10 mouse cellular contexts compared by ENCODE assay signal in the genomic region with DNA sequence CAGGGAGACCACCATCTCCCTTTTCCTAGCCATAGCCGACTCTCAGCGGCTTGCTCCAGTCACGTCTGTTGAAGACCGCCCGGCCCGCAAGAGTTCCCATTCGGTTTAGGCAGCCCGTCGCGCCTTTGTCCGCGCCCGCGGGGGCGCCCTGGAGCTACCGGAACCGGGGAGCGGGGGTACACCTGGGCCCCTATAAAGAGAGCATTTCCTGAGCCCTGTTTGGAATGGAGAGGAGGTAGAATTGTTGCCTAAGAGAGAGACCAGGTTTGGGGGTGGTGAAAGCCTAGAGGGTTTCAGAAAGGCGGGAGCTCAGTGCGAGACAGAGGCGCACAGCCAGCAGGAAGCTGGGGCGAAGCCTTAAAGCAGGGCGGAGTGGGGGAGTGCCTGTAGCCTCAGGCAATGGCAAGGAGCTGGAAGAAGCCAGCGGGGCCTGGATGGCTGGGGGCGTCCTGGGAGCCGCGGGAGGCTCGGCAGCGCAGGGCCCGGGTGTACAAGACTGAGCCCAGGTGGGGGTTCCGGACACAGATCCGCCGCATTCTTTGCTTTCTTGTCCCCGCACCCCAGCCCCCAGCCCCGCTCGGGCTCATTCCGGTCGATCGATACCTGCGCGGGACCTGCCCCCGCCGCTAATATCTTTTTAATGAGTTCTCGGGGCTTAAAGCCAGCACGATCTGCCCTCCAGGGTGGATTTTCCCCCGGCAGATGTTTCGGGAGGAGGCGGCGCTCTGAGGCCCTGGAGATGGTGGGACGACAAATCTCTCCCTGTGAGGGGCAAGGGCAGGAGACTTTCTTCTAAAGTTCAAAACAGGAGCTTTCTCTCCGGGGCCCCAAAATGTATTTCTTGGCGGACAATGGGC. TPM values are rescaled to one million over a fixed set of nuclear protein-coding genes. Genes with fewer than 3 reads are reported as not detected.
DNase-seq lines count a peak whose midpoint lies in the region; ATAC-seq and TF ChIP-seq lines count a peak whose summit lies in the region.
"Had no signal": no experiment of that assay in that cellular context is flagged by ENCODE, and none has a peak within 500 bp of the region (broad histone marks: within the 10 kb centered on the region; RNA-seq: fewer than 3 reads in every experiment).

No protein-coding gene starts in this region.

- no peaks in the 10 kb centered on the region for H3K36me3 ChIP-seq in heart, embryonic 11.5 days (ENCODE audit: control insufficient read depth, insufficient read depth, low read length)
- H3K36me3 ChIP-seq in ES-E14 (ENCODE audit: control insufficient read depth, insufficient read depth, low read length, poor library complexity, severe bottlenecking) = no peaks in the 10 kb centered on the region
- H3K36me3 ChIP-seq in hindbrain, embryonic 11.5 days (ENCODE audit: control insufficient read depth, insufficient read depth, low read length) = no peaks in the 10 kb centered on the region
- H3K36me3 ChIP-seq in midbrain, embryonic 14.5 days (ENCODE audit: control insufficient read depth, insufficient read depth, low read length) = no peaks in the 10 kb centered on the region

- H3K4me1 ChIP-seq in heart, embryonic 11.5 days (ENCODE audit: control insufficient read depth, insufficient read depth, low read length) = peaks cover 15% of the 10 kb centered on the region; the same call in 1 of the 2 replicates
- H3K4me1 ChIP-seq in ES-E14 (ENCODE audit: control insufficient read depth in 2 of 2, insufficient read depth in 2 of 2, low read length in 2 of 2, poor library complexity in 1 of 2) = peaks cover 2 to 11% of the 10 kb centered on the region in 2 experiments; a peak in 3 of 4 replicates
- H3K4me1 ChIP-seq in hindbrain, embryonic 11.5 days (replicated peaks; ENCODE audit: control insufficient read depth, insufficient read depth, low read length) = peaks cover 40% of the 10 kb centered on the region
- H3K4me1 ChIP-seq in midbrain, embryonic 14.5 days (ENCODE audit: control insufficient read depth, insufficient read depth, low read length) = peaks cover 32% of the 10 kb centered on the region

- ATAC-seq in heart, embryonic 11.5 days (replicated peaks; ENCODE audit: insufficient number of reproducible peaks, low FRiP score, low TSS enrichment) = no peak
- no peak for ATAC-seq in hindbrain, embryonic 11.5 days (ENCODE audit: low FRiP score)
- no peak; the same call in 1 of the 2 replicates for ATAC-seq in midbrain, embryonic 14.5 days (ENCODE audit: low FRiP score, low TSS enrichment)
- ATAC-seq in erythroblast, adult 5-6 weeks (replicated peaks; ENCODE audit: low FRiP score, poor library complexity, severe bottlenecking) = no peak

- H3K27me3 ChIP-seq in heart, embryonic 11.5 days (ENCODE audit: control insufficient read depth, insufficient read depth, low read length) = peaks cover 96% of the 10 kb centered on the region
- peaks cover 97% of the 10 kb centered on the region for H3K27me3 ChIP-seq in hindbrain, embryonic 11.5 days (ENCODE audit: control insufficient read depth, insufficient read depth, low read length)
- peaks cover 95% of the 10 kb centered on the region for H3K27me3 ChIP-seq in midbrain, embryonic 14.5 days (ENCODE audit: control insufficient read depth, insufficient read depth, low read length)

- 2% methylated on average over 51 of the region's 52 CpGs for WGBS in heart, embryonic 11.5 days (ENCODE audit: insufficient replicate concordance)
- WGBS in hindbrain, embryonic 11.5 days = under 1% methylated on average over 52 of the region's 52 CpGs
- WGBS in midbrain, embryonic 14.5 days = under 1% methylated on average over 50 of the region's 52 CpGs

- H3K4me2 ChIP-seq in heart, embryonic 11.5 days = peak overlapping the region; percentile 46
- H3K4me2 ChIP-seq in hindbrain, embryonic 11.5 days (replicated peaks; ENCODE audit: low read depth, low read length) = peak overlapping the region; percentile 50
- peak overlapping the region; percentile 49 for H3K4me2 ChIP-seq in midbrain, embryonic 14.5 days (ENCODE audit: low read length)

- H3K4me3 ChIP-seq in heart, embryonic 11.5 days (ENCODE audit: low read depth, low read length) = peak overlapping the region; percentile 23
- H3K4me3 ChIP-seq in ES-E14 (ENCODE audit: insufficient read depth in 1 of 2, low read depth in 1 of 2, low read length in 2 of 2, poor library complexity in 1 of 2, severe bottlenecking in 1 of 2) = peak overlapping the region; percentile 46 to 51
- peak overlapping the region; percentile 29 for H3K4me3 ChIP-seq in hindbrain, embryonic 11.5 days (ENCODE audit: low read depth, low read length)
- peak overlapping the region; percentile 29 for H3K4me3 ChIP-seq in midbrain, embryonic 14.5 days (replicated peaks; ENCODE audit: low read depth, low read length)

- in situ Hi-C loops in ES-E14 (cut with MboI; ENCODE audit: low sequenced_read_pairs in 2 of 2, unreplicated experiment in 2 of 2) = loop anchor here (10.0 to 25.0 kb wide), 2 partner anchors 1999 to 2002 kb away; a partner anchor contains a TSS

- H3K9me3 ChIP-seq in heart, embryonic 11.5 days (replicated peaks; ENCODE audit: control insufficient read depth, low read length) = no peaks in the 10 kb centered on the region
- no peaks in the 10 kb centered on the region for H3K9me3 ChIP-seq in ES-E14 (ENCODE audit: control insufficient read depth, insufficient read depth, low read depth, low read length)
- no peaks in the 10 kb centered on the region for H3K9me3 ChIP-seq in hindbrain, embryonic 11.5 days (ENCODE audit: control insufficient read depth, low read length)
- H3K9me3 ChIP-seq in midbrain, embryonic 14.5 days (ENCODE audit: control insufficient read depth, low read length) = no peaks in the 10 kb centered on the region

- no peak overlapping the region for H3K27ac ChIP-seq in heart, embryonic 11.5 days (ENCODE audit: low read depth, low read length)
- H3K27ac ChIP-seq in ES-E14 (ENCODE audit: insufficient read depth, low read depth, low read length, poor library complexity, severe bottlenecking) = no peak overlapping the region
- no peak overlapping the region for H3K27ac ChIP-seq in hindbrain, embryonic 11.5 days (ENCODE audit: low read depth, low read length)
- peak overlapping the region; percentile 32; the same call in 1 of the 2 replicates for H3K27ac ChIP-seq in midbrain, embryonic 14.5 days (replicated peaks; ENCODE audit: low read depth, low read length)

- no peak overlapping the region for H3K9ac ChIP-seq in heart, embryonic 11.5 days (ENCODE audit: low read depth, low read length)
- H3K9ac ChIP-seq in ES-E14 (ENCODE audit: insufficient read depth, low read depth, low read length, poor library complexity, severe bottlenecking) = peak overlapping the region; percentile 27; the same call in 1 of the 2 replicates
- H3K9ac ChIP-seq in hindbrain, embryonic 11.5 days (ENCODE audit: low read depth, low read length) = no peak overlapping the region
- H3K9ac ChIP-seq in midbrain, embryonic 14.5 days (replicated peaks; ENCODE audit: low read length) = no peak overlapping the region; the same call in 1 of the 2 replicates

- DNase-seq in heart, adult 11 months = no peak
- no peak for DNase-seq in ES-E14 (ENCODE audit: low read depth, low spot score)
- peak; percentile 55 for DNase-seq in hindbrain, embryonic 11.5 days (ENCODE audit: low spot score)
- DNase-seq in midbrain, embryonic 14.5 days = peak; percentile 64
- DNase-seq in testis, postnatal 10 days (ENCODE audit: low spot score) = no peak
- no peak for DNase-seq in left cerebral cortex, adult 8-10 months (ENCODE audit: low spot score in 2 of 2)
- DNase-seq: gastrocnemius, postnatal 36 days; lung, adult 2 months had no signal

TF ChIP-seq in ES-E14, 5 proteins besides CTCF, POLR2A, EP300 and RAD21:
- TF ChIP-seq CHD2 (IDR thresholded peaks at IDR 0.05; ENCODE audit: low read depth, low read length) = no peak
- no peak for TF ChIP-seq HCFC1 (IDR thresholded peaks at IDR 0.05; ENCODE audit: borderline replicate concordance, insufficient read depth, low read length)
- TF ChIP-seq ZC3H11A (IDR thresholded peaks at IDR 0.05; ENCODE audit: borderline replicate concordance, low read depth, low read length) = no peak
- no peak for TF ChIP-seq ZNF384 (IDR thresholded peaks at IDR 0.05; ENCODE audit: low read depth, low read length)
- TF ChIP-seq MAFK (IDR thresholded peaks at IDR 0.05; ENCODE audit: insufficient read depth, low read depth, low read length) = no peak

RNA-seq across cellular contexts. Expression of a gene that starts 4.3 kb away (rescaled TPM):
- 0.08 and 0.09 TPM in 2 replicates for polyA plus RNA-seq in heart, embryonic 11.5 days (2014; fragmentation: Nextera tagmentation; extraction: Ambion mirVana)
- total RNA-seq in ES-E14 (2012; rRNA removed) = 0.13 TPM in 1 of 2 replicates, not detected in the other
- 4.0 and 6.7 TPM in 2 replicates for polyA plus RNA-seq in hindbrain, embryonic 11.5 days (2014; fragmentation: Nextera tagmentation; extraction: Ambion mirVana)
- 3.1 and 4.7 TPM in 2 replicates for polyA plus RNA-seq in midbrain, embryonic 14.5 days (2014; fragmentation: Nextera tagmentation; extraction: Ambion mirVana)
- 1 to 10 TPM in 2 of 4 experiments, under 1 TPM in 2; 0.18 to 1.6 (median 0.97) TPM for total RNA-seq in left cerebral cortex, adult 8-10 months (2022)
- total RNA-seq in erythroblast, adult 5-6 weeks (2015; ENCODE audit: low replicate concordance) = not detected in 2 replicates
- not detected in 2 replicates for total RNA-seq in erythroblast, adult 5-6 weeks (2017; ENCODE audit: low replicate concordance)
- total RNA-seq: gastrocnemius, postnatal 36 days had no signal
- polyA plus RNA-seq: lung, adult 2 months had no signal

RNA-seq across cellular contexts. Expression of a gene that starts 35.0 kb away (rescaled TPM):
- polyA plus RNA-seq in heart, embryonic 11.5 days (2014; fragmentation: Nextera tagmentation; extraction: Ambion mirVana) = 42.8 and 47.2 TPM in 2 replicates
- total RNA-seq in ES-E14 (2012; rRNA removed) = 103 and 105 TPM in 2 replicates
- 50.8 and 56.6 TPM in 2 replicates for polyA plus RNA-seq in hindbrain, embryonic 11.5 days (2014; fragmentation: Nextera tagmentation; extraction: Ambion mirVana)
- 31.1 and 33.9 TPM in 2 replicates for polyA plus RNA-seq in midbrain, embryonic 14.5 days (2014; fragmentation: Nextera tagmentation; extraction: Ambion mirVana)
- 10 to 100 TPM; 20.9 to 26.0 (median 24.4) TPM for total RNA-seq in left cerebral cortex, adult 8-10 months (2022)
- 9.6 and 9.8 TPM in 2 replicates for total RNA-seq in erythroblast, adult 5-6 weeks (2015; ENCODE audit: low replicate concordance)
- 9.2 and 9.8 TPM in 2 replicates for total RNA-seq in erythroblast, adult 5-6 weeks (2017; ENCODE audit: low replicate concordance)

RNA-seq across cellular contexts. Expression of a gene that starts 52.7 kb away (rescaled TPM):
- 29.5 and 35.6 TPM in 2 replicates for polyA plus RNA-seq in heart, embryonic 11.5 days (2014; fragmentation: Nextera tagmentation; extraction: Ambion mirVana)
- total RNA-seq in ES-E14 (2012; rRNA removed) = 39.9 and 41.9 TPM in 2 replicates
- polyA plus RNA-seq in hindbrain, embryonic 11.5 days (2014; fragmentation: Nextera tagmentation; extraction: Ambion mirVana) = 28.6 and 30.2 TPM in 2 replicates
- 19.6 and 27.6 TPM in 2 replicates for polyA plus RNA-seq in midbrain, embryonic 14.5 days (2014; fragmentation: Nextera tagmentation; extraction: Ambion mirVana)
- total RNA-seq in left cerebral cortex, adult 8-10 months (2022) = 10 to 100 TPM; 47.1 to 49.9 (median 47.7) TPM
- 13.8 and 14.0 TPM in 2 replicates for total RNA-seq in erythroblast, adult 5-6 weeks (2015; ENCODE audit: low replicate concordance)
- 9.5 and 13.4 TPM in 2 replicates for total RNA-seq in erythroblast, adult 5-6 weeks (2017; ENCODE audit: low replicate concordance)

Comparison
In these comparisons a context has a peak if more than half of its experiments do, and no peak if none do; other contexts are left out.
1. DNase-seq: peak in hindbrain, embryonic 11.5 days (single experiment) and midbrain, embryonic 14.5 days (single experiment); none in heart, adult 11 months (single experiment), ES-E14 (single experiment), testis, postnatal 10 days (single experiment) and left cerebral cortex, adult 8-10 months (0 of 2).
2. Peak in every context shown above with its lines, with median percentiles within 50 percentile points of each other: H3K4me2 ChIP-seq and H3K4me3 ChIP-seq.